Mouse (Mus musculus) ES-E14 (cell line): ENCODE measurements around the gene Ppara.

Experiments used
- CHD2 ChIP-seq: IDR thresholded peaks from 2 replicates; pipeline ENCODE4 v1.6.1; 2014; ENCODE audit warnings: mild to moderate bottlenecking, low read depth, low read length, inconsistent platforms
- HCFC1 ChIP-seq: IDR thresholded peaks from 2 replicates; pipeline ENCODE4 v1.6.1; 2012; ENCODE audit warnings: low read length, inconsistent platforms, borderline replicate concordance; ENCODE audit not compliant: insufficient read depth
- MAFK ChIP-seq: IDR thresholded peaks from 2 replicates; pipeline ENCODE4 v1.6.1; 2014; ENCODE audit warnings: mild to moderate bottlenecking, low read depth, low read length, inconsistent platforms; ENCODE audit not compliant: insufficient read depth
- ZC3H11A ChIP-seq: IDR thresholded peaks from 2 replicates; pipeline ENCODE4 v1.6.1; 2012; ENCODE audit warnings: low read depth, mild to moderate bottlenecking, inconsistent platforms, low read length, borderline replicate concordance
- ZNF384 ChIP-seq: IDR thresholded peaks from 2 replicates; pipeline ENCODE4 v1.6.1; 2012; ENCODE audit warnings: low read depth, low read length, inconsistent platforms

DNA sequence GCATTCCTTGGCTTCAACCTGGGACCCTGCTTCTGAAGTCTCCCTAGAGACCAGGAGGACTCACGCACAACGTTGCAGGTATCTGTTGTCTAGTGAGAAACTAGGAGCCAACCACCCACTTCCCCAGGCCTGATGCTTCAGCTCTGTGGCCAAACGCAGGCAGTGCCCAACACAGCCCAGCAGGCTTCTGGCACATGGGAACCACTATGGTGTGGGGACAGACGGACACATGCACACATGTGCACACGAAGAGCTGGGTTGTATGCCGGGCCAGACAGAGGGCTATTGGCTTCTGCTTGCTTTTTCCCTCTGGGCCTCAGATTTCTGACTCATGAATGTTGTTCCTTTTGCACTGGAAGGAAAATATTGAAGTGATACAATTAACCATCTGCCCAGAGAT, 44.7 kb upstream of the Ppara start:
- no peak for TF ChIP-seq ZC3H11A
- no peak for TF ChIP-seq HCFC1
- no peak for TF ChIP-seq ZNF384
- no peak for TF ChIP-seq MAFK
- TF ChIP-seq CHD2: no peak
